Mouse (Mus musculus) hindbrain, embryonic 16.5 days (tissue): Measurements from ENCODE around the gene Hoxa7. TPM values are rescaled to one million over a fixed set of nuclear protein-coding genes. Genes with fewer than 3 reads are reported as not detected.

Source experiments
- ATAC-seq: fragments of 200-750 bp; cut with Nextera tagmentation; 2 replicates; pipeline ENCODE4 v1.8.0; 2017; ENCODE audit warnings: moderate TSS enrichment, moderate library complexity
- H3K27ac ChIP-seq: fragments of 300-500 bp; sonication (generic); 2 replicates; pipeline ENCODE4 v1.5.1; 2014; ENCODE audit warnings: low read depth, mild to moderate bottlenecking, control low read depth, low read length, moderate library complexity
- H3K27me3 ChIP-seq: fragments of 300-500 bp; sonication (generic); replicated peaks from 2 replicates; pipeline ENCODE4 v1.6.1; 2014; ENCODE audit warnings: low read length; ENCODE audit not compliant: control insufficient read depth, insufficient read depth
- H3K36me3 ChIP-seq: fragments of 300-500 bp; sonication (generic); 2 replicates; pipeline ENCODE4 v1.6.1; 2014; ENCODE audit warnings: mild to moderate bottlenecking, low read length, moderate library complexity, mixed read lengths; ENCODE audit not compliant: control insufficient read depth, insufficient read depth
- H3K4me1 ChIP-seq: fragments of 300-500 bp; sonication (generic); 2 replicates; pipeline ENCODE4 v1.6.1; 2014; ENCODE audit warnings: low read depth, low read length; ENCODE audit not compliant: control insufficient read depth, insufficient read depth
- H3K4me2 ChIP-seq: fragments of 300-500 bp; sonication (generic); 2 replicates; pipeline ENCODE4 v1.6.1; 2014; ENCODE audit warnings: mild to moderate bottlenecking, low read length, control low read depth, moderate library complexity
- H3K4me3 ChIP-seq: fragments of 300-500 bp; sonication (generic); 2 replicates; pipeline ENCODE4 v1.5.1; 2014; ENCODE audit warnings: mild to moderate bottlenecking, low read length, control low read depth, moderate library complexity
- H3K9ac ChIP-seq: fragments of 300-500 bp; sonication (generic); 2 replicates; pipeline ENCODE4 v1.6.1; 2014; ENCODE audit warnings: low read depth, mild to moderate bottlenecking, control low read depth, low read length, moderate library complexity
- H3K9me3 ChIP-seq: fragments of 300-500 bp; sonication (generic); 2 replicates; pipeline ENCODE4 v1.6.1; 2014; ENCODE audit warnings: mild to moderate bottlenecking, low read length, moderate library complexity; ENCODE audit not compliant: control insufficient read depth
- WGBS: fragments of 180-500 bp; shearing (Covaris S2); extraction: QIAGEN DNeasy Blood & Tissue Kit; methylation state at CpG from one replicate; pipeline ENCODE4 v1.1.7; 2014; 5-methylcytosine and 5-hydroxymethylcytosine counted together
- polyA plus RNA-seq: library from polyadenylated mRNA; unstranded; fragments of >200 nt; fragmentation: Nextera tagmentation; extraction: Ambion mirVana; gene quantifications from 2 replicates; pipeline ENCODE4 v1.2.1, GENCODE M21; 2015

Gene Hoxa7
- polyA plus RNA-seq, 1 experiment from 2014 or later, result 9.0 TPM

DNA sequence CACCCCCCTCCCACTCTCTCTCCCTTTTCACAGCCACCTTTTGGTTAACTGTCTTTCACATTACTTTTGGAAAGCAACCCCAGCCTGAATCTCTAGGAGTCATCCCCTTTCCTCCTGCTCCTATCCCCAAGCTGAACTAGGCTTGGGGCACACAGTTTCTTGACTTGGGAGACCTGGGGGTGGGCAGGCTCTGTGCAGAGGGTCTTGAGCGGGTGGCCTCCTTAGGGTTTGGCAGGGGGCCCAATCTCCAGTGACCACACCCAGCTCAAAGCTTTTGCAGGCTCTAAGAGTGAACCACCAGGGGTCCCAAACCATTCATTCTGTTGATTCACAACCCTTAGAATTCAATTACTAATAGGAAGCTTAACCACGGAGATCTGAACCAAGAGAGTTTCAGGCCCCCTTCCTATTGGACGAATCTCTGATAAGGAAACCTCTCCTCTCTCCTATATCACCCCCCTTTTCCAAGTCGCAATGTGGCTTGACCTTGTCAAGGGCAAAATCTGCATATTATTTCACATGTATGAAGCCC lies 21.2 kb upstream of the Hoxa7 start:
- Histone ChIP-seq H3K4me2 (no peak overlapping the region), H3K4me1 (peaks cover 4% of the 10 kb centered on the region; the same call in 1 of the 2 replicates), H3K4me3 (no peak overlapping the region), H3K27ac (no peak overlapping the region), H3K9ac (no peak overlapping the region), H3K27me3 (peaks cover 81% of the 10 kb centered on the region), H3K36me3 (no peaks in the 10 kb centered on the region), H3K9me3 (peaks cover 4% of the 10 kb centered on the region; the same call in 1 of the 2 replicates)
- WGBS, result 2% methylated on average over 4 of the region's 4 CpGs
- no peak for ATAC-seq

DNA sequence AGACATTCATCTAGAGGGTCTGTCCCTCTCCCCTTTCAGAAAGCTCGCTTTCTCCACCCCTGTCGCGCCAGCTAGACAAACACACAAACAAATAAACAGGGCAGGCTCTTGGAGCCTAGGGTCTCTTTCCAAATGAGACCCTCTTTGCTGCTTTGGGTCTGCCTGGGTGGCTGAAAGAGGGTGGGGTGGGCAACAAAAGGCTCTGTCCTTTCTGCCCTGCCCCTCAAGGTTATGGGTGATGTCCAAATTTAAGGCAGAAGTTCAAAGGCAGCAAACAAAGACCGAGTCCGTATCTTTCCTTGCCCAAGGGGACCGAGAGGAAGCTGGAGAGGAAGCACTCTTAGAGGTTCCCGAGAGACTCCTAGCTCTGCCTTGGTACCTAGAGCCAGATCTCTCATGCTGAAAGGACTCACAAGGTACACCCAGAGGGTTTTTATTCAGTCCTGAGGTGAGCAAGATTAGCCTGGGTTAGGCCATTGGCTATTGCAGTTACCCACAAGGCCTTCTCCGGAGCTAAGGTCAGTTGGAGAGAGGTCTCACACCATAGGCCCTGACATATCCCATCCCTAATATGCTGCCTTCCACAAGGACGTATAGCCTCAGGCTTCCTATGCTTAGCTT lies 19.5 kb upstream of the Hoxa7 start:
- Histone ChIP-seq H3K9me3 (peaks cover 4% of the 10 kb centered on the region; the same call in 1 of the 2 replicates), H3K4me3 (no peak overlapping the region), H3K9ac (no peak overlapping the region), H3K36me3 (no peaks in the 10 kb centered on the region), H3K27ac (no peak overlapping the region), H3K27me3 (peaks cover 84% of the 10 kb centered on the region), H3K4me2 (no peak overlapping the region), H3K4me1 (peaks cover 4% of the 10 kb centered on the region; the same call in 1 of the 2 replicates)
- no peak for ATAC-seq
- WGBS, result 4% methylated on average over 9 of the region's 9 CpGs

GRCm38 (mm10) chr6:52240389-52241000 lies 18.8 kb upstream of the Hoxa7 start, which contains the start of gene Hoxa10:
Gene Hoxa10 (minus strand): TSS chr6:52240854.
- Histone ChIP-seq H3K4me1 (peaks cover 4% of the 10 kb centered on the region; the same call in 1 of the 2 replicates), H3K4me2 (0 out of 2 replicates have a peak within 1 kb of the TSS, but pooled peaks have one; percentile 6), H3K4me3 (no peak within 1 kb of the TSS; the same call in 1 of the 2 replicates), H3K9ac (no peak within 1 kb of the TSS), H3K27ac (no peak within 1 kb of the TSS), H3K9me3 (peaks cover 2% of the 10 kb centered on the region; the same call in 1 of the 2 replicates), H3K27me3 (peaks cover 85% of the 10 kb centered on the region), H3K36me3 (no peaks in the 10 kb centered on the region)
- no peak for ATAC-seq
- WGBS, result 1% methylated on average over 35 of the region's 35 CpGs

- WGBS, result 2% methylated on average over 30 of the region's 30 CpGs
- 0 out of 2 replicates have a peak overlapping the region, but pooled peaks have one; percentile 6 for H3K4me2 ChIP-seq
- H3K27ac ChIP-seq, result no peak overlapping the region
- peaks cover 86% of the 10 kb centered on the region for H3K27me3 ChIP-seq
- no peak overlapping the region for H3K9ac ChIP-seq
- peaks cover 4% of the 10 kb centered on the region; the same call in 1 of the 2 replicates for H3K4me1 ChIP-seq
- no peak overlapping the region; the same call in 1 of the 2 replicates for H3K4me3 ChIP-seq
- no peaks in the 10 kb centered on the region for H3K36me3 ChIP-seq
- H3K9me3 ChIP-seq, result no peaks in the 10 kb centered on the region
- ATAC-seq, result no peak
Measured at GRCm38 (mm10) chr6:52239625-52240388, 18.2 kb upstream of the Hoxa7 start.

DNA sequence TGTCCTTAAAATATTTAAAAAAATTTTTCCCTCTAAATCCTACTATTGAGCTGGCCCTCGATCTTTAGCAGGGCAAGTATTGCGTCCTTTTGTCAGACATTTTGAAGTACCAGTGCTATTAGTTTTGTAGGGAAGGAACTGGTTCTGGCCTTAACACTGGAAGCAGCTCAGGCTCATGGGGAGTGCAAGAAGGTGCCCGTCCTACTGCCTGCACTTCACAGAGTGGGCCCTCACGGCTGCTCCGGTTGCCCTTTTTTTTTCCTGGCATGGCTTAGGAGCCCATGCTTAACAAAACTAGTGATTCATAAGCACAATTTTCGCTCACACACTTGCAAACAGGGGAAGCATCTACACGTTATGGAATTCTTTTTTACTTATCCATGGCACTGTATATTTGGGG lies 17.3 kb upstream of the Hoxa7 start:
- H3K9ac ChIP-seq, result no peak overlapping the region
- H3K27ac ChIP-seq, result no peak overlapping the region
- WGBS, result 3% methylated on average over 7 of the region's 7 CpGs
- no peaks in the 10 kb centered on the region for H3K9me3 ChIP-seq
- H3K4me3 ChIP-seq, result no peak overlapping the region
- no peaks in the 10 kb centered on the region for H3K36me3 ChIP-seq
- no peak overlapping the region for H3K4me2 ChIP-seq
- H3K4me1 ChIP-seq, result peaks cover 4% of the 10 kb centered on the region; the same call in 1 of the 2 replicates
- H3K27me3 ChIP-seq, result peaks cover 88% of the 10 kb centered on the region
- no peak for ATAC-seq

GRCm38 (mm10) chr6:52238155-52238545 lies 16.5 kb upstream of the Hoxa7 start:
- Histone ChIP-seq H3K4me2 (no peak overlapping the region), H3K9ac (no peak overlapping the region), H3K27ac (no peak overlapping the region)

GRCm38 (mm10) chr6:52237346-52238154 lies 15.9 kb upstream of the Hoxa7 start:
- Histone ChIP-seq H3K9me3 (no peaks in the 10 kb centered on the region), H3K27me3 (peaks cover 87% of the 10 kb centered on the region), H3K4me3 (no peak overlapping the region), H3K4me2 (no peak overlapping the region), H3K36me3 (no peaks in the 10 kb centered on the region), H3K9ac (no peak overlapping the region), H3K4me1 (peaks cover 4% of the 10 kb centered on the region; the same call in 1 of the 2 replicates), H3K27ac (no peak overlapping the region)
- ATAC-seq, result no peak
- WGBS, result 7% methylated on average over 10 of the region's 10 CpGs

More at GRCm38 (mm10) chr6:52238155-52238545, 16.5 kb upstream of the Hoxa7 start:
- no peak overlapping the region for H3K4me3 ChIP-seq
- no peak for ATAC-seq
- peaks cover 4% of the 10 kb centered on the region; the same call in 1 of the 2 replicates for H3K4me1 ChIP-seq
- 4% methylated on average over 7 of the region's 7 CpGs for WGBS
- H3K9me3 ChIP-seq, result no peaks in the 10 kb centered on the region
- H3K36me3 ChIP-seq, result no peaks in the 10 kb centered on the region
- H3K27me3 ChIP-seq, result peaks cover 88% of the 10 kb centered on the region

GRCm38 (mm10) chr6:52236806-52237205 lies 15.2 kb upstream of the Hoxa7 start:
- H3K27me3 ChIP-seq, result peaks cover 87% of the 10 kb centered on the region

More at GRCm38 (mm10) chr6:52236806-52237205, 15.2 kb upstream of the Hoxa7 start:
- H3K4me2 ChIP-seq, result no peak overlapping the region
- H3K36me3 ChIP-seq, result no peaks in the 10 kb centered on the region
- no peak overlapping the region for H3K27ac ChIP-seq
- peaks cover 4% of the 10 kb centered on the region; the same call in 1 of the 2 replicates for H3K4me1 ChIP-seq
- no peaks in the 10 kb centered on the region for H3K9me3 ChIP-seq
- 8% methylated on average over 3 of the region's 3 CpGs for WGBS
- no peak overlapping the region for H3K4me3 ChIP-seq
- H3K9ac ChIP-seq, result no peak overlapping the region
- ATAC-seq, result no peak
